Mouse (Mus musculus) intestine, embryonic 15.5 days (tissue): ENCODE measurements around the gene Cort. TPM values are rescaled to one million over a fixed set of nuclear protein-coding genes. Genes with fewer than 3 reads are reported as not detected.
"Not testable (repeated sequence)": the region's sequence is repeated elsewhere in the genome, so short reads cannot be mapped to it uniquely, and the experiment has no call there.

ENCODE experiments used
- ATAC-seq: fragments of 200-750 bp; cut with Nextera tagmentation; 2 replicates; pipeline ENCODE4 v1.8.0; 2017; ENCODE audit warnings: moderate TSS enrichment, moderate library complexity
- H3K27ac ChIP-seq: fragments of 300-500 bp; sonication (generic); 2 replicates; pipeline ENCODE4 v1.5.1; 2015; ENCODE audit warnings: mild to moderate bottlenecking, inconsistent platforms
- H3K27me3 ChIP-seq: fragments of 300-500 bp; sonication (generic); replicated peaks from 2 replicates; pipeline ENCODE4 v1.6.1; 2015; ENCODE audit warnings: inconsistent platforms
- H3K36me3 ChIP-seq: fragments of 300-500 bp; sonication (generic); 2 replicates; pipeline ENCODE4 v1.6.1; 2015; ENCODE audit warnings: inconsistent platforms
- H3K4me1 ChIP-seq: fragments of 300-500 bp; sonication (generic); replicated peaks from 2 replicates; pipeline ENCODE4 v1.6.1; 2015; ENCODE audit warnings: inconsistent platforms
- H3K4me2 ChIP-seq: fragments of 300-500 bp; sonication (generic); replicated peaks from 2 replicates; pipeline ENCODE4 v1.6.1; 2015; ENCODE audit warnings: mild to moderate bottlenecking, inconsistent platforms
- H3K4me3 ChIP-seq: fragments of 300-500 bp; sonication (generic); replicated peaks from 2 replicates; pipeline ENCODE4 v1.5.1; 2015; ENCODE audit warnings: inconsistent platforms
- H3K9ac ChIP-seq: fragments of 300-500 bp; sonication (generic); 2 replicates; pipeline ENCODE4 v1.6.1; 2015; ENCODE audit warnings: inconsistent platforms
- H3K9me3 ChIP-seq: fragments of 300-500 bp; sonication (generic); 2 replicates; pipeline ENCODE4 v1.6.1; 2016; ENCODE audit warnings: inconsistent platforms
- WGBS: fragments of 180-500 bp; shearing (Covaris S2); methylation state at CpG from one replicate; pipeline ENCODE4 v1.1.7; 2015; 5-methylcytosine and 5-hydroxymethylcytosine counted together
- polyA plus RNA-seq: library from polyadenylated mRNA; unstranded; fragments of >200 nt; fragmentation: Nextera tagmentation; extraction: Ambion mirVana; gene quantifications from 2 replicates; pipeline ENCODE4 v1.2.1, GENCODE M21; 2015

The Cort gene
- polyA plus RNA-seq, 1 experiment from 2014 or later, result not detected

- Histone ChIP-seq H3K27me3 (no peaks in the 10 kb centered on the region), H3K9me3 (no peaks in the 10 kb centered on the region), H3K4me2 (no peak overlapping the region), H3K27ac (no peak overlapping the region), H3K4me3 (no peak overlapping the region), H3K36me3 (no peaks in the 10 kb centered on the region; the same call in 1 of the 2 replicates), H3K9ac (no peak overlapping the region), H3K4me1 (0 out of 2 replicates have a peak, but pooled peaks cover 6% of the 10 kb centered on the region)
- peak; percentile 81 for ATAC-seq
- 47% methylated on average over 5 of the region's 5 CpGs for WGBS
Measured at GRCm38 (mm10) chr4:149123432-149123831, 3.1 kb downstream of the Cort start.

GRCm38 (mm10) chr4:149119978-149120562 lies 6.5 kb downstream of the Cort start:
- H3K27me3 ChIP-seq, H3K4me3 ChIP-seq, ATAC-seq, H3K4me1 ChIP-seq, H3K27ac ChIP-seq, H3K9ac ChIP-seq, H3K9me3 ChIP-seq, H3K36me3 ChIP-seq, H3K4me2 ChIP-seq: not testable (repeated sequence)
- 85% methylated on average over 12 of the region's 12 CpGs for WGBS

- 0 out of 2 replicates have a peak, but pooled peaks cover 3% of the 10 kb centered on the region for H3K36me3 ChIP-seq
- peak within 1 kb of the TSS; percentile 88 for H3K4me2 ChIP-seq
- H3K9ac ChIP-seq, result peak within 1 kb of the TSS; percentile 85
- H3K9me3 ChIP-seq, result no peaks in the 10 kb centered on the region
- H3K27me3 ChIP-seq, result no peaks in the 10 kb centered on the region
- peak; percentile 91 for ATAC-seq
- peaks cover 8% of the 10 kb centered on the region for H3K4me1 ChIP-seq
- no peak within 1 kb of the TSS for H3K27ac ChIP-seq
- WGBS, result 1% methylated on average over 35 of the region's 35 CpGs
- peak within 1 kb of the TSS; percentile 85 for H3K4me3 ChIP-seq
Measured at GRCm38 (mm10) chr4:149103875-149104561, 22.5 kb downstream of the Cort start, which contains the start of gene Dffa. Gene Dffa (plus strand): TSS chr4:149104146.

- H3K4me2 ChIP-seq, result no peak overlapping the region
Measured at GRCm38 (mm10) chr4:149101456-149101855, 25.1 kb downstream of the Cort start.

GRCm38 (mm10) chr4:149100449-149100848 lies 26.1 kb downstream of the Cort start:
- 84% methylated on average over 12 of the region's 12 CpGs for WGBS
- ATAC-seq, result not testable (repeated sequence)

More at GRCm38 (mm10) chr4:149101456-149101855, 25.1 kb downstream of the Cort start:
- Histone ChIP-seq H3K27me3 (no peaks in the 10 kb centered on the region), H3K36me3 (0 out of 2 replicates have a peak, but pooled peaks cover 3% of the 10 kb centered on the region), H3K4me1 (peaks cover 20% of the 10 kb centered on the region), H3K9me3 (no peaks in the 10 kb centered on the region), H3K4me3 (no peak overlapping the region), H3K27ac (no peak overlapping the region), H3K9ac (no peak overlapping the region)
- WGBS, result 84% methylated on average over 3 of the region's 3 CpGs
- no peak for ATAC-seq

GRCm38 (mm10) chr4:149099369-149100017 lies 27.1 kb downstream of the Cort start, which contains the start of gene Pex14:
Gene Pex14 (minus strand): TSS chr4:149099876.
- Histone ChIP-seq H3K4me1 (peaks cover 14% of the 10 kb centered on the region), H3K27ac (peak within 1 kb of the TSS; percentile 11; the same call in 1 of the 2 replicates), H3K9me3 (no peaks in the 10 kb centered on the region), H3K4me2 (peak within 1 kb of the TSS; percentile 91), H3K36me3 (no peaks in the 10 kb centered on the region), H3K9ac (peak within 1 kb of the TSS; percentile 97), H3K27me3 (no peaks in the 10 kb centered on the region), H3K4me3 (peak within 1 kb of the TSS; percentile 100)
- under 1% methylated on average over 50 of the region's 50 CpGs for WGBS
- peak; percentile 79 for ATAC-seq

More at GRCm38 (mm10) chr4:149100449-149100848, 26.1 kb downstream of the Cort start:
- not testable (repeated sequence) for H3K36me3 ChIP-seq, H3K4me2 ChIP-seq, H3K9ac ChIP-seq, H3K9me3 ChIP-seq, H3K27ac ChIP-seq, H3K27me3 ChIP-seq, H3K4me3 ChIP-seq
- H3K4me1 ChIP-seq, result peaks cover 20% of the 10 kb centered on the region

- Histone ChIP-seq H3K27ac (no peak overlapping the region), H3K4me3 (peak overlapping the region; percentile 100), H3K27me3 (no peaks in the 10 kb centered on the region), H3K9me3 (no peaks in the 10 kb centered on the region), H3K36me3 (no peaks in the 10 kb centered on the region), H3K9ac (peak overlapping the region; percentile 97), H3K4me2 (peak overlapping the region; percentile 91), H3K4me1 (peaks cover 13% of the 10 kb centered on the region)
- WGBS, result 14% methylated on average over 11 of the region's 11 CpGs
- no peak for ATAC-seq
Measured at GRCm38 (mm10) chr4:149098571-149098970, 28.0 kb downstream of the Cort start.

- no peaks in the 10 kb centered on the region for H3K9me3 ChIP-seq
- H3K4me1 ChIP-seq, result peaks cover 13% of the 10 kb centered on the region
- H3K4me2 ChIP-seq, result peak overlapping the region; percentile 91
- no peak for ATAC-seq
- no peak overlapping the region for H3K27ac ChIP-seq
- H3K4me3 ChIP-seq, result peak overlapping the region; percentile 100; the same call in 1 of the 2 replicates
- H3K9ac ChIP-seq, result peak overlapping the region; percentile 97
- no peaks in the 10 kb centered on the region for H3K27me3 ChIP-seq
- H3K36me3 ChIP-seq, result peaks cover 1% of the 10 kb centered on the region; the same call in 1 of the 2 replicates
- 84% methylated on average over 3 of the region's 3 CpGs for WGBS
Measured at GRCm38 (mm10) chr4:149097956-149098355, 28.6 kb downstream of the Cort start.

GRCm38 (mm10) chr4:149091364-149091763 lies 35.2 kb downstream of the Cort start:
- Histone ChIP-seq H3K36me3 (peaks cover 3% of the 10 kb centered on the region; the same call in 1 of the 2 replicates), H3K4me3 (no peak overlapping the region), H3K4me1 (no peaks in the 10 kb centered on the region), H3K9ac (no peak overlapping the region), H3K9me3 (no peaks in the 10 kb centered on the region), H3K4me2 (no peak overlapping the region), H3K27me3 (no peaks in the 10 kb centered on the region), H3K27ac (no peak overlapping the region)
- 85% methylated on average over 8 of the region's 8 CpGs for WGBS
- ATAC-seq, result no peak

- H3K27ac ChIP-seq, result no peak overlapping the region
- 74% methylated on average over 5 of the region's 5 CpGs for WGBS
- no peak overlapping the region for H3K4me3 ChIP-seq
- no peak overlapping the region for H3K4me2 ChIP-seq
- peaks cover 6% of the 10 kb centered on the region; the same call in 1 of the 2 replicates for H3K4me1 ChIP-seq
- H3K9me3 ChIP-seq, result no peaks in the 10 kb centered on the region
- ATAC-seq, result no peak
- H3K9ac ChIP-seq, result no peak overlapping the region
- H3K36me3 ChIP-seq, result no peaks in the 10 kb centered on the region
- no peaks in the 10 kb centered on the region for H3K27me3 ChIP-seq
Measured at GRCm38 (mm10) chr4:149085381-149085780, 41.2 kb downstream of the Cort start.

- Histone ChIP-seq H3K36me3 (no peaks in the 10 kb centered on the region), H3K9me3 (no peaks in the 10 kb centered on the region), H3K4me2 (no peak overlapping the region), H3K27ac (no peak overlapping the region), H3K9ac (no peak overlapping the region), H3K4me3 (no peak overlapping the region), H3K4me1 (peaks cover 8% of the 10 kb centered on the region; the same call in 1 of the 2 replicates), H3K27me3 (no peaks in the 10 kb centered on the region)
- peak; percentile 69 for ATAC-seq
- 69% methylated on average over 17 of the region's 17 CpGs for WGBS
Measured at GRCm38 (mm10) chr4:149081528-149081927, 45.0 kb downstream of the Cort start.

GRCm38 (mm10) chr4:149080111-149080510 lies 46.5 kb downstream of the Cort start:
- H3K4me3 ChIP-seq, result no peak overlapping the region
- no peaks in the 10 kb centered on the region for H3K9me3 ChIP-seq
- H3K27ac ChIP-seq, result no peak overlapping the region
- H3K4me2 ChIP-seq, result no peak overlapping the region
- H3K9ac ChIP-seq, result no peak overlapping the region
- no peaks in the 10 kb centered on the region for H3K27me3 ChIP-seq
- ATAC-seq, result no peak
- H3K4me1 ChIP-seq, result peaks cover 15% of the 10 kb centered on the region; the same call in 1 of the 2 replicates
- H3K36me3 ChIP-seq, result no peaks in the 10 kb centered on the region
- WGBS, result 87% methylated on average over 8 of the region's 8 CpGs
